Mouse (Mus musculus) hindbrain, postnatal 0 days (tissue): ENCODE results near the gene Ppp4r3a. TPM values are rescaled to one million over a fixed set of nuclear protein-coding genes. Genes with fewer than 3 reads are reported as not detected.
A peak's percentile ranks its signal among the peaks of the same experiment; 100 is the strongest.

Experiments used
- ATAC-seq: fragments of 200-750 bp; cut with Nextera tagmentation; 2 replicates; pipeline ENCODE4 v1.8.0; 2017; ENCODE audit warnings: mild to moderate bottlenecking, moderate TSS enrichment, moderate library complexity
- DNase-seq: peaks from one replicate; pipeline ENCODE4 v3.0.0-alpha.2; 2015; ENCODE audit warnings: low spot score
- H3K27ac ChIP-seq: fragments of 300-500 bp; sonication (generic); 2 replicates; pipeline ENCODE4 v1.5.1; 2014; ENCODE audit warnings: mild to moderate bottlenecking
- H3K27me3 ChIP-seq: fragments of 300-500 bp; sonication (generic); 2 replicates; pipeline ENCODE4 v1.6.1; 2014; ENCODE audit warnings: low read length, mixed read lengths; ENCODE audit not compliant: insufficient read depth
- H3K36me3 ChIP-seq: fragments of 300-500 bp; sonication (generic); 2 replicates; pipeline ENCODE4 v1.6.1; 2014; ENCODE audit warnings: low read length, mixed read lengths; ENCODE audit not compliant: insufficient read depth
- H3K4me1 ChIP-seq: fragments of 300-500 bp; sonication (generic); 2 replicates; pipeline ENCODE4 v1.6.1; 2014; ENCODE audit warnings: antibody characterized with exemption, low read length, mixed read lengths; ENCODE audit not compliant: insufficient read depth
- H3K4me2 ChIP-seq: fragments of 300-500 bp; sonication (generic); 2 replicates; pipeline ENCODE4 v1.6.1; 2014; ENCODE audit warnings: low read depth, mild to moderate bottlenecking, low read length, moderate library complexity, mixed read lengths
- H3K4me3 ChIP-seq: fragments of 300-500 bp; sonication (generic); 2 replicates; pipeline ENCODE4 v1.5.1; 2014; ENCODE audit warnings: low read length
- H3K9ac ChIP-seq: fragments of 300-500 bp; sonication (generic); replicated peaks from 2 replicates; pipeline ENCODE4 v1.6.1; 2014; ENCODE audit warnings: mild to moderate bottlenecking, low read length, moderate library complexity, mixed read lengths
- H3K9me3 ChIP-seq: fragments of 300-500 bp; sonication (generic); 2 replicates; pipeline ENCODE4 v1.6.1; 2016; ENCODE audit warnings: low read length, mixed read lengths
- CTCF ChIP-seq: IDR thresholded peaks from 2 replicates; pipeline ENCODE4 v1.5.1; 2016; ENCODE audit warnings: antibody characterized with exemption, control low read depth, low read depth
- WGBS: fragments of 180-500 bp; shearing (Covaris S2); extraction: QIAGEN DNeasy Blood & Tissue Kit; methylation state at CpG from one replicate; pipeline ENCODE4 v1.1.7; 2014; 5-methylcytosine and 5-hydroxymethylcytosine counted together
- polyA plus RNA-seq: library from polyadenylated mRNA; unstranded; fragments of >200 nt; fragmentation: Nextera tagmentation; extraction: Ambion mirVana; gene quantifications from 2 replicates; pipeline ENCODE4 v1.2.1, GENCODE M21; 2015
- total RNA-seq: library from RNA; depleted of rRNA; stranded (reverse); fragments of >200 nt; gene quantifications from 2 replicates; pipeline ENCODE4 v1.2.3, GENCODE M21; 2014

The Ppp4r3a gene
- total and polyA plus RNA-seq, 2 experiments from 2014 or later: 16.3 to 28.9 TPM

GRCm38 (mm10) chr12:101025379-101025778, 58.1 kb downstream of the Ppp4r3a start:
- Histone ChIP-seq H3K4me1 (0 out of 2 replicates have a peak, but pooled peaks cover 4% of the 10 kb centered on the region), H3K4me3 (no peak overlapping the region), H3K4me2 (peak overlapping the region; percentile 22; the same call in 1 of the 2 replicates), H3K9ac (no peak overlapping the region), H3K9me3 (no peaks in the 10 kb centered on the region), H3K27ac (no peak overlapping the region), H3K27me3 (no peaks in the 10 kb centered on the region), H3K36me3 (no peaks in the 10 kb centered on the region)
- 77% methylated on average over 7 of the region's 7 CpGs for WGBS
- DNase-seq (no peak), ATAC-seq (no peak)
- no peak for TF ChIP-seq CTCF

DNA sequence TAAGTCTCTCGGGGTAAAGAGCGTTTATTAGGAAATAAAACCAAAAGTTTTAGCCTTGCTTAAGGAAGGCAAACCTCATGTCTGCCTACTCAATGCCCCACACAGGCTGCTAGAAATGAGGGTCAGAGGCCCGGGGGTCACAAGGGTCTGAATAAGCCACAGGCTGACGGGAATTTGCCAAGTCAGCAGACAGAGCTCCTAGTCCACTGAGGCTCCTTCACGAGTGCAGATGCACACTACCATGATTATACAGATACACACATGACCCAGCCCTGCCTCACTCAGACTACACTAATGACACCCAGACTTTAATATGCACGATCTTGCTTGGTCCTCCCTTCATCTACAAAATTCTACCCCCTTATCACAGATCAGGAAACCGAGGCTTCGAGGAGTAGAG, 58.7 kb downstream of the Ppp4r3a start:
- Histone ChIP-seq H3K9me3 (no peaks in the 10 kb centered on the region), H3K27me3 (no peaks in the 10 kb centered on the region), H3K4me2 (no peak overlapping the region), H3K27ac (no peak overlapping the region), H3K4me1 (0 out of 2 replicates have a peak, but pooled peaks cover 4% of the 10 kb centered on the region), H3K4me3 (no peak overlapping the region), H3K36me3 (no peaks in the 10 kb centered on the region), H3K9ac (no peak overlapping the region)
- no peak for DNase-seq
- 56% methylated on average over 8 of the region's 8 CpGs for WGBS
- no peak for ATAC-seq
- no peak for TF ChIP-seq CTCF

DNA sequence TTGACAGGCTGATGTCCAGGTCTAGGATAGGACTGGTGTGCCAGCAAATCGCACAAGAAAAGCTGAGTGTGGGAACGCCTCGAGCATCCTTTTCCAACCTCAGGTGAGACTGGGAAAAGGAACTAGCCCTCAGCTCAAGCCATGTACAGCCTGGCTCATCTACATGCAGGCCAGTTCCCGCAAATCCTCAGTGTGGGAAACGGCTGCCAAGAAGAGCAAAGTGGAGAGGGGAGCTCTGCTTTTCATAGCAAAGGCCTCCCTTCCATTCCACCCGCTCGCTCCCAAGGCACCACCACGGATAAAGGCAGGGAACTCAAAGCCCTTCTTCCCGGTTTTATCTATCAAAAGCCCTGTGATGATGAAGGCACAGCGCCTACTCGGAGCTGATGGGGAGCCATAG, 60.4 kb downstream of the Ppp4r3a start:
- ATAC-seq (no peak), DNase-seq (no peak)
- WGBS: 65% methylated on average over 11 of the region's 11 CpGs
- H3K4me3 ChIP-seq: no peak overlapping the region
- H3K4me2 ChIP-seq: no peak overlapping the region
- no peaks in the 10 kb centered on the region for H3K9me3 ChIP-seq
- no peaks in the 10 kb centered on the region for H3K36me3 ChIP-seq
- H3K4me1 ChIP-seq: peaks cover 7% of the 10 kb centered on the region; the same call in 1 of the 2 replicates
- no peak for TF ChIP-seq CTCF
- H3K27ac ChIP-seq: peak overlapping the region; percentile 13; the same call in 1 of the 2 replicates
- no peak overlapping the region for H3K9ac ChIP-seq
- H3K27me3 ChIP-seq: no peaks in the 10 kb centered on the region

GRCm38 (mm10) chr12:101022353-101022752, 61.1 kb downstream of the Ppp4r3a start:
- H3K27ac ChIP-seq: no peak overlapping the region
- no peaks in the 10 kb centered on the region for H3K9me3 ChIP-seq
- H3K36me3 ChIP-seq: no peaks in the 10 kb centered on the region
- H3K9ac ChIP-seq: no peak overlapping the region
- no peaks in the 10 kb centered on the region for H3K27me3 ChIP-seq
- TF ChIP-seq CTCF: no peak
- H3K4me2 ChIP-seq: no peak overlapping the region
- 92% methylated on average over 8 of the region's 8 CpGs for WGBS
- no peak overlapping the region for H3K4me3 ChIP-seq
- peaks cover 10% of the 10 kb centered on the region for H3K4me1 ChIP-seq
- DNase-seq: no peak
- ATAC-seq: no peak

DNA sequence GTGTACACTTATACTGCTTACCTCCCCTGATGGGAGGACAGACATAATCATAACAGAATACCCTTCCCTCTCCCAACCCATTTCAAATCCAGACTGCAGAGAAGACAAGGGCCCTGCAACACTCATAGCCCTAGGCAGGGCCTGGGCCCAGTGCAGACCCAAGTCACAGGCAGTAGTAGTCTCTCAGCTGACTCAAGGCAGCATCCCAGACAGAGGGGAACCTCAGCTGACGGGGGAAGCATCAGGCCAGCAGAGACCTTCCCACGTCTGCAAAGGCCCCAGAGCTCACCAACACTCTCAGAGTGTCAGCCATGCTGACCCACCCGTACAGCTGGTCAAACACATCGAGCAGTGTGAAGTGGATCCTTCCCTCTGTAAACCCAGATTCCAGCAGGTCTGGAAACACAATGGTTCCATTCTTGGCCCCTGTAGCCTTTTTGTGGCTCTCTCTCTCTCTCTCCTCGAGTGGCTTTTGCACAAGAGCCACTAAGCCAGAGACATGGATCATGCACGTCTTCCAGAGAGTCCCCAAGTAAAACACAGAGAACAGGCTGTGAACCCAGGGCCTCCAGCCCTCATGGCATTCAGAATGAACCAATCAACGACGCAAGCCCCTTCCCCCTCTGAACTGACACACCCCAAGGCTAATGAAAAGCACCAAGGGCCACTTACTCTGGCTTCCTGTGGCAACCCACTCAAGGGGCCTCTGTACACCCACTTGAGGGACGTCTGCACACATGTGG, 61.8 kb downstream of the Ppp4r3a start:
- no peak for TF ChIP-seq CTCF
- DNase-seq (no peak), ATAC-seq (no peak)
- no peak overlapping the region for H3K27ac ChIP-seq
- no peak overlapping the region for H3K4me3 ChIP-seq
- H3K36me3 ChIP-seq: no peaks in the 10 kb centered on the region
- H3K9ac ChIP-seq: no peak overlapping the region
- H3K4me1 ChIP-seq: peaks cover 11% of the 10 kb centered on the region
- 81% methylated on average over 9 of the region's 9 CpGs for WGBS
- no peaks in the 10 kb centered on the region for H3K9me3 ChIP-seq
- no peak overlapping the region for H3K4me2 ChIP-seq
- no peaks in the 10 kb centered on the region for H3K27me3 ChIP-seq

DNA sequence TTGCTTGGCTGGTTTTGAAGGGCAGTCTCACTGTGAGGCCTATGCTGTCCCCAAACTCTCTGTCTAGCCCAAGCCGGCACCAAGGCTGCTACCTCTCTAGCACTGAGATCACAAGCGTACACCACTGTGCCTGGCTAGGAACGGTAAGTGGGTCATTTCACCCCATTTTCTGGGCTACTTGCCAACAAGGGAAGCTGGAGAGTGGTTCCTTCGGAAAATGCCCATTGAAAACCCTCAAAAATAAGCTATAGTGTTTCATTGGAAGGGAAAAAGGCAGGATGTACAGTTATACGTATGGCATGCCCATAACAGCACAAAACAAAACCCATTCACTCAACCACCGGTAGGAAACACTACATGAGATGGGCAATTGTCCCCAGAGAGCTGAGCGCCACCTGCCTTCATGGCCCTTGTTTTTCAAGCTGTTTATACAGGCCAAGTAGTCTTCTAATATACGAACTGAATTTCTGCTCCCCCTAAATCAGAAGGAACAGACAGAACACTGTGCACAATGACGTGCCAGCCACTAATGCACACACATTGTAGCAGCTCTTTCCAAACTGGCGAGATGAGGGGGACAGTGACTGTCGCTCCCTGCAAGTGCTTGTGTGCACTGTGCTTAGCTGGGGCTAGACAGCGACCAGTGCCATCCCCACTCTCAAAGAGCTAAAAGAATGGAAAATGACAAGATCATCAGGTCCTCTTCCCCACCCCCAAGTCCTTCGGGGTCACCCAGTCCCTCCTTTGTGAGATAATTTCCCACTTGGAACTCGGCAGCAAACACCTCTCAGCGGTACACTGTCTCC, 63.1 kb downstream of the Ppp4r3a start:
- Histone ChIP-seq H3K27ac (no peak overlapping the region), H3K4me3 (no peak overlapping the region), H3K9me3 (no peaks in the 10 kb centered on the region), H3K4me2 (no peak overlapping the region), H3K4me1 (peaks cover 18% of the 10 kb centered on the region), H3K9ac (no peak overlapping the region), H3K27me3 (no peaks in the 10 kb centered on the region), H3K36me3 (no peaks in the 10 kb centered on the region)
- peak; percentile 15; the same call in 1 of the 2 replicates for TF ChIP-seq CTCF
- 63% methylated on average over 15 of the region's 15 CpGs for WGBS
- ATAC-seq: no peak
- DNase-seq: peak; percentile 41
